Mouse (Mus musculus): Measurements from ENCODE around the gene Zdhhc13.

GRCm38 (mm10) chr7:48841538-48841937 is 52.7 kb downstream of the Zdhhc13 start:
- TF ChIP-seq CTCF (conservative IDR thresholded peaks at IDR 0.05; ENCODE audit: low read length) (no peak), POU5F1 (IDR thresholded peaks at IDR 0.05; ENCODE audit: borderline replicate concordance, low read length) (no peak)
